Mouse (Mus musculus) thymus, adult 2 months (tissue): ENCODE results near the gene Btbd9. TPM values are rescaled to one million over a fixed set of nuclear protein-coding genes. Genes with fewer than 3 reads are reported as not detected.

Source experiments
- DNase-seq: peaks from one replicate; pipeline ENCODE4 v3.0.0; 2021
- H3K27ac ChIP-seq: fragments of 200-500 bp; 2 replicates; pipeline ENCODE4 v1.5.1; 2012; ENCODE audit warnings: low read length, control low read depth; ENCODE audit not compliant: control insufficient read depth, insufficient read depth
- H3K27me3 ChIP-seq: fragments of 200-500 bp; 2 replicates; pipeline ENCODE4 v1.6.1; 2012; ENCODE audit warnings: mild to moderate bottlenecking, low read length, moderate library complexity, mixed read lengths; ENCODE audit not compliant: control insufficient read depth, insufficient read depth
- H3K36me3 ChIP-seq: fragments of 200-500 bp; 2 replicates; pipeline ENCODE4 v1.6.1; 2012; ENCODE audit warnings: mild to moderate bottlenecking, low read length, moderate library complexity; ENCODE audit not compliant: control insufficient read depth, insufficient read depth
- H3K4me1 ChIP-seq: fragments of 200-500 bp; replicated peaks from 2 replicates; pipeline ENCODE4 v1.6.1; 2012; ENCODE audit warnings: low read length; ENCODE audit not compliant: control insufficient read depth, insufficient read depth
- H3K4me3 ChIP-seq: fragments of 200-500 bp; 2 replicates; pipeline ENCODE4 v1.5.1; 2012; ENCODE audit warnings: mild to moderate bottlenecking, low read length, control low read depth, moderate library complexity; ENCODE audit not compliant: control insufficient read depth, insufficient read depth
- CTCF ChIP-seq: fragments of 200-500 bp; IDR thresholded peaks from 2 replicates; pipeline ENCODE4 v1.5.1; 2012; ENCODE audit warnings: mild to moderate bottlenecking, control low read depth, low read length, moderate library complexity, borderline replicate concordance; ENCODE audit not compliant: control insufficient read depth, poor library complexity, insufficient read depth; ENCODE audit errors: extremely low read depth
- POLR2A ChIP-seq: fragments of 200-500 bp; IDR thresholded peaks from 2 replicates; pipeline ENCODE4 v1.6.1; 2012; ENCODE audit warnings: mild to moderate bottlenecking, low read length, control low read depth, moderate library complexity; ENCODE audit not compliant: control insufficient read depth, poor library complexity, insufficient read depth; ENCODE audit errors: extremely low read depth
- WGBS: fragments of 180-500 bp; shearing (Covaris S2); methylation state at CpG from one replicate; pipeline ENCODE4 v1.1.7; 2018; 5-methylcytosine and 5-hydroxymethylcytosine counted together
- polyA plus RNA-seq: library from polyadenylated mRNA; depleted of rRNA; stranded (reverse); fragments of >200 nt; gene quantifications from 2 replicates; pipeline ENCODE4 v1.2.3, GENCODE M21; 2012

Btbd9 gene
- polyA plus RNA-seq, 1 experiment: 29.1 TPM

DNA sequence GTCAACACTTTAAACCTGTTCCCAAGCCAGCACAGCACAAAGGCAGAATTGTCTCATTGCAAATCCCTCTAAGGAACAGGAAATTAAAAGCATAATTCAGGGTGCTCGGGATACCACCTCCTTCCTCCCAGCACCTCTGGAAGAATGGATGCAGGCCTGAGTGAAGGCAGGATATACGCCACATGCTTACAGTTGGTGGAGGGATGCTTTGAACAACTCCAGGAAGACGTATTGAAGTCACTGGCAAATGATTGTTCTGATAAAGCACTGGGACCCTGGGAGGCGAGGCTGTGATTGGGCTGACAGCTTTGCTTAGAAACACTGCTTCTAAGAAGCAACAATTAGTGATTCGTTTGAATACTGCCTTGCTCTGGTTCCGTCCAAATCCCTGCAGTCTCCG is 140.8 kb downstream of the Btbd9 start:
- Histone ChIP-seq H3K4me3 (no peak overlapping the region), H3K36me3 (no peaks in the 10 kb centered on the region), H3K4me1 (no peaks in the 10 kb centered on the region), H3K27me3 (no peaks in the 10 kb centered on the region), H3K27ac (no peak overlapping the region)
- DNase-seq: no peak
- TF ChIP-seq CTCF: no peak
- no peak for TF ChIP-seq POLR2A
- WGBS: 91% methylated on average over 7 of the region's 7 CpGs

GRCm38 (mm10) chr17:30432094-30432493 is 144.2 kb downstream of the Btbd9 start:
- 95% methylated on average over 10 of the region's 10 CpGs for whole genome bisulfite sequencing
- Histone ChIP-seq H3K4me3 (no peak overlapping the region), H3K27ac (no peak overlapping the region), H3K27me3 (no peaks in the 10 kb centered on the region), H3K36me3 (no peaks in the 10 kb centered on the region), H3K4me1 (no peaks in the 10 kb centered on the region)
- no peak for DNase-seq
- TF ChIP-seq CTCF (no peak), POLR2A (no peak)

DNA sequence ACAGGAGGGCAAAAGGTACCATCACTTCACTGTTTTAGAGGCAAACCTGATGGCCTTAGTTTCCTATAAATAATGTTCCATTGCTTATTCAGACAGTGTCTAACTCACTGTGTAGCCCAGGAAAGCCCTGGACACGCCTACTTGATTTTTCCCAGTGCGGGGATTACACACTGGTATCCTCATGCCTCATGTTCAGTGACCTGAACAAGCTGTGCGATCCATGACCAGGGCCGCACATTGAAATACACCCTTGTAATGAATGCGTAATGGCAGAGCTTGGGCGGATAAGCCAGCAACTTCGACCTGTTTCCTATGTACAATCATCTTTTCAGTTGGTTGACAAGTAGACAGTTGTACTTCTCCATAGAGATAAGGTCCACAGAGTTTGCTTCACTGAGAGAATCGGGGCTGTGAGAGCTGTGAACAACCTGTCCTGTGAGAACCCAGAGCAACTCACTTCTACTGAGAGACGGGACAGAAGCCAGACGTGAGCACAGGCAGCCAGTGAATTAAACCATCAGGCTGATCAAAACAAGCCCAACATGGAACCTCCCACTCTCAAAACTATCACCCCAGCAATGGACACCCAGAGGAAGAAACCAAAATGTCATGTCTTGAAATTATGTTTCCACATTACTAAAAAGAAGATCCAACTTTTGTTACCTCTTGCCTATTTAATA is 145.2 kb downstream of the Btbd9 start:
- Histone ChIP-seq H3K4me1 (no peaks in the 10 kb centered on the region), H3K4me3 (no peak overlapping the region), H3K27me3 (no peaks in the 10 kb centered on the region), H3K36me3 (no peaks in the 10 kb centered on the region), H3K27ac (no peak overlapping the region)
- WGBS: 95% methylated on average over 10 of the region's 10 CpGs
- no peak for DNase-seq
- TF ChIP-seq POLR2A (no peak), CTCF (no peak)

- no peak overlapping the region for H3K4me3 ChIP-seq
- no peak overlapping the region for H3K27ac ChIP-seq
- TF ChIP-seq POLR2A (no peak), CTCF (no peak)
- no peaks in the 10 kb centered on the region for H3K36me3 ChIP-seq
- no peaks in the 10 kb centered on the region for H3K4me1 ChIP-seq
- DNase-seq: no peak
- 97% methylated on average over 9 of the region's 9 CpGs for WGBS
- no peaks in the 10 kb centered on the region for H3K27me3 ChIP-seq
Observed at GRCm38 (mm10) chr17:30428661-30429060, 147.6 kb downstream of the Btbd9 start.

DNA sequence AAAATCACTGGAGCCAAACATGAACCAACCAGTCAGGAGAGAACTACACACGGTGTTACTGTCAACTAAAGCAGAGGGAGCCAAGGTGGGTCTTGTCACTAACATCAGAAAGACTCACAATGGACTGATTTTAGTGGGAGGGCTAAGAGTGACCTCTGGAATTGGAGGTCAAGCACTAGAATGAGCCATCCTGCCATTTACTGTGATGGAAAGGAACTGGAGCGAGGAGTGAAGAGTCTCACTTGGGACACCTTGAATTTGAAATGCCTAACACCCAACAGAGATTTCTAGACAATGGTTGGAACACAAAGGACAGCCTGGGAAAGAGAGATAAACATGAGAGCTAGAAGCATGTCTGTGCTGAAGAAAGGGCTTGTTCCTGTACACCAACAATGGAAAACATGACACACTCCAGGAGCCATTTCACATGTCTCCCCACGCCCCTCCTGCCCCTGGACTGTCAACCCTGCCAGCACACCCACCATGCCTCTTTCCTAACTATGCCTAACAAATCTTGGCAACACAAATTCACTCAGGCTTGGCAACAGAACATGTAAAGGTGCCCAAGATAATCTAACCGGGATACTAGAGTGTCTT is 152.9 kb downstream of the Btbd9 start:
- H3K4me1 ChIP-seq: peaks cover 11% of the 10 kb centered on the region
- no peak for DNase-seq
- H3K27ac ChIP-seq: no peak overlapping the region
- H3K27me3 ChIP-seq: no peaks in the 10 kb centered on the region
- WGBS: 74% methylated on average over 4 of the region's 4 CpGs
- no peaks in the 10 kb centered on the region for H3K36me3 ChIP-seq
- TF ChIP-seq CTCF (no peak), POLR2A (no peak)
- H3K4me3 ChIP-seq: no peak overlapping the region

- H3K4me1 ChIP-seq: peaks cover 11% of the 10 kb centered on the region
- no peak overlapping the region for H3K27ac ChIP-seq
- no peaks in the 10 kb centered on the region for H3K27me3 ChIP-seq
- TF ChIP-seq CTCF (no peak), POLR2A (no peak)
- no peak for DNase-seq
- WGBS: 82% methylated on average over 1 of the region's 1 CpGs
- H3K4me3 ChIP-seq: no peak overlapping the region
- H3K36me3 ChIP-seq: no peaks in the 10 kb centered on the region
Observed at GRCm38 (mm10) chr17:30422278-30422677, 154.0 kb downstream of the Btbd9 start.
